Mouse (Mus musculus) testis, adult 2 months (tissue): Measurements from ENCODE around the gene Barx1.

Experiments used
- CTCF ChIP-seq: fragments of 200-500 bp; IDR thresholded peaks from 2 replicates; pipeline ENCODE4 v1.5.1; 2012; ENCODE audit warnings: low read depth, mild to moderate bottlenecking, inconsistent platforms, low read length, moderate library complexity; ENCODE audit not compliant: control insufficient read depth, insufficient read depth, insufficient replicate concordance
- POLR2A ChIP-seq: fragments of 200-500 bp; IDR thresholded peaks from 2 replicates; pipeline ENCODE4 v1.6.1; 2012; ENCODE audit warnings: low read depth, mild to moderate bottlenecking, inconsistent platforms, low read length, moderate library complexity; ENCODE audit not compliant: control insufficient read depth

- no peak for TF ChIP-seq POLR2A
- no peak for TF ChIP-seq CTCF
Measured at GRCm38 (mm10) chr13:48694090-48695064, 31.6 kb downstream of the Barx1 start.
